Mouse (Mus musculus) spleen, adult 2 months (tissue): ENCODE data around the gene Sirt4.

Experiments used
- CTCF ChIP-seq: fragments of 200-500 bp; IDR thresholded peaks from 2 replicates; pipeline ENCODE4 v1.5.1; 2011; ENCODE audit warnings: mild to moderate bottlenecking, inconsistent platforms; ENCODE audit not compliant: insufficient read depth, insufficient read length, insufficient replicate concordance; ENCODE audit errors: extremely low read depth
- POLR2A ChIP-seq: fragments of 200-500 bp; IDR thresholded peaks from 2 replicates; pipeline ENCODE4 v1.6.1; 2011; ENCODE audit warnings: low read depth, low read length, inconsistent platforms

- TF ChIP-seq CTCF (peak; percentile 56; the same call in 1 of the 2 replicates), POLR2A (no peak)
These were observed 13.6 kb downstream of the Sirt4 start for GRCm38 (mm10) chr5:115470766-115471531.
